Mouse (Mus musculus): Measurements from ENCODE around the gene Magea4. TPM values are rescaled to one million over a fixed set of nuclear protein-coding genes. Genes with fewer than 3 reads are reported as not detected.

Gene Magea4
- not detected in 2 replicates for total RNA-seq (2014; rRNA removed)
- polyA plus RNA-seq (2015; fragmentation: Nextera tagmentation; extraction: Ambion mirVana) = not detected in 2 replicates

DNA sequence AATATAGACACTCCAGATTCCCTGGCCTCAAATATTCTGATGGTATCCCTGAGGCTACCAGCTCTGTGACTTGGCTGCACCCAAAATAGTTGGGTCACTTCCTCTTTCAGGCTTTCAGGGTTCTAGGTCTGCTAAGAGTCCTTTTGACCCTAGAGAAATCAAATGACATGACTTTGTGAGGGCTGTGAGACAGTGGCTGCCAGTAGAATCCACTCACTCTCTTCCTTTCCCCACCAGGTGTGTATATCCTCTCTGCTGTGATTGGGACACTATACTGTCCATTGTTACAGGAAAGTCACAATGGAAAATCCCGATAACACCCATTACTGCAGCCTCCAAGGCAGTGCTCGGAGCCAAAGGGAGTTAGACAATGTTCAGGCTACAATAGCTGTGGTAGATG lies at the start of gene Magea4:
Magea4 (plus strand) TSS at position 301 of the 400 bp plus-strand sequence.
- ATAC-seq = no peak
- H3K9ac ChIP-seq = no peak within 1 kb of the TSS
- H3K36me3 ChIP-seq (ENCODE audit: insufficient read depth) = no peaks in the 10 kb centered on the region
- H3K4me1 ChIP-seq (ENCODE audit: insufficient read depth) = no peaks in the 10 kb centered on the region
- no peak within 1 kb of the TSS for H3K4me3 ChIP-seq (ENCODE audit: low read depth, low read length)
- no peaks in the 10 kb centered on the region for H3K27me3 ChIP-seq (ENCODE audit: insufficient read depth, low read length)
- no peak for TF ChIP-seq CTCF (IDR thresholded peaks at IDR 0.05; ENCODE audit: low read depth)
- no peak within 1 kb of the TSS for H3K4me2 ChIP-seq (ENCODE audit: low read depth)
- no peaks in the 10 kb centered on the region for H3K9me3 ChIP-seq (ENCODE audit: low read length)
- no peak within 1 kb of the TSS for H3K27ac ChIP-seq (ENCODE audit: low read depth, low read length)
- WGBS = 70% methylated on average over 2 of the region's 2 CpGs
- DNase-seq = no peak

DNA sequence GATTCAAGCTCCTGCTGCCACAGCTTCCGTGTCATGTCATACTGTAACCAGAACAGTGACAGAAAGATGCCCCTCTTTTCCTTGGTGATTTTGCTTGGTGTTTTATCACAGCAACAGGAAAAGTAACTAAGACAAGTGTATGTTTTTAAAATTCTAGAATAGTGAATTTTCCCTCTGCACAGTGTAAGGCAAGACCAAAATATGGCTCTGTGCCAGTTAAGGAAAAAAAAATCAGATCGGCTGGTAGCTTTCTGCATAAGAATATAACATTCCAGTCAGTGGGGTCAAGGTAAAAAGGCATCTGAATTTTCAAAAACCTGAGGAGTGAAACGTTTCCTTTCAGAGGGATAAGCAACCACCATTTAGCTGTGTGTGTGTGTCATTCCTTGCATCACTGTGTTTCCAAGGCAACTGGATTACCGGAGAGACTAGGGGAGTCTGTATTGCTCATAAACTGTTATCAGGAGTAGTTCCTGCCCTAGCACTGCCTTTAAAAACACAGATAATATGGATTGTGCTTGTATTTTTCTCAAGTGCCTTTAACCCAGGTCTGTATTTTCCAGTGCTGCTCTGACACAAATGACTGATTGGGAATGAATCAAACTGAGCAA lies 18.8 kb upstream of the Magea4 start:
- no peak for TF ChIP-seq CTCF (IDR thresholded peaks at IDR 0.05; ENCODE audit: low read depth)
- ATAC-seq (peak; percentile 92), DNase-seq (peak; percentile 17)
- no peaks in the 10 kb centered on the region for H3K27me3 ChIP-seq (ENCODE audit: insufficient read depth, low read length)
- WGBS = 43% methylated on average over 4 of the region's 4 CpGs
- no peak overlapping the region for H3K27ac ChIP-seq (ENCODE audit: low read depth, low read length)
- no peak overlapping the region for H3K4me3 ChIP-seq (ENCODE audit: low read depth, low read length)
- H3K4me1 ChIP-seq (ENCODE audit: insufficient read depth) = no peaks in the 10 kb centered on the region
- no peak overlapping the region for H3K9ac ChIP-seq
- H3K9me3 ChIP-seq (ENCODE audit: low read length) = no peaks in the 10 kb centered on the region
- no peak overlapping the region for H3K4me2 ChIP-seq (ENCODE audit: low read depth)
- no peaks in the 10 kb centered on the region for H3K36me3 ChIP-seq (ENCODE audit: insufficient read depth)

DNA sequence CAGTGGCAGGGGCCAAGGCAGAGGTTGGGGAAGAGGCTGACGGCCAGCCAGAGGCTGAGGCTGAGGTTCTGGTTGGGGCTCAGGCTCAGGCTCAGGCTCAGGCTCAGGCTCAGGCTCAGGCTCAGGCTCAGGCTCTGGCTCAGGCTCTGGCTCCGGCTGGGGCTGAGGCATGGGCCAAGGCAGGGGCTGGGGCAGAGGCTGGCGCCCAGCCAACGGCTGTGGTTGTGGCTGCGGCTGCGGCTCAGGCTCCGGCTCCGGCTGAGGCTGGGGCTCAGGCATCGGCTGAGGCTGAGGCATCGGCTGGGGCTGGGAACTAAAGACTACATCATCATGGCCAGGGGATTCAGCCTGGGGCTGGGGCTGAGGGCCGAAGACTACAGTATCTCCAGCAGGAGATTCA lies 48.8 kb downstream of the Magea4 start:
- Histone ChIP-seq H3K4me3 (ENCODE audit: low read depth, low read length) (no peak overlapping the region), H3K4me2 (ENCODE audit: low read depth) (no peak overlapping the region), H3K4me1 (ENCODE audit: insufficient read depth) (no peaks in the 10 kb centered on the region), H3K27ac (ENCODE audit: low read depth, low read length) (no peak overlapping the region), H3K36me3 (ENCODE audit: insufficient read depth) (no peaks in the 10 kb centered on the region), H3K27me3 (ENCODE audit: insufficient read depth, low read length) (no peaks in the 10 kb centered on the region), H3K9ac (no peak overlapping the region), H3K9me3 (ENCODE audit: low read length) (no peaks in the 10 kb centered on the region)
- 74% methylated on average over 11 of the region's 11 CpGs for WGBS
- ATAC-seq (no peak), DNase-seq (no peak)
- no peak for TF ChIP-seq CTCF (IDR thresholded peaks at IDR 0.05; ENCODE audit: low read depth)

MicroRNAs within 50 kb of the gene (microRNA counts, 519-probe panel; counts per million panel counts)
- not detected for microRNA mmu-miR-224
- microRNA mmu-miR-452 = not detected

Small RNAs within 50 kb of the gene (microRNA-seq; reads per million reads assigned to microRNA genes)
- gene Mir224 = 28.3 to 42.9 reads per million in 2 experiments
- gene Mir452 = 9.7 to 10.6 reads per million in 2 experiments

Other genes starting within 250 kb of the Magea4 start
- 0.23 and 0.81 TPM in 2 replicates for gene Fate1, start 249.0 kb upstream of the Magea4 start, total RNA-seq (2014; rRNA removed)
- not detected in 2 replicates for gene Fate1, start 249.0 kb upstream of the Magea4 start, polyA plus RNA-seq (2015; fragmentation: Nextera tagmentation; extraction: Ambion mirVana)
- 0.23 and 0.24 TPM in 2 replicates for gene Cnga2, start 230.2 kb upstream of the Magea4 start, total RNA-seq (2014; rRNA removed)
- gene Cnga2, start 230.2 kb upstream of the Magea4 start, polyA plus RNA-seq (2015; fragmentation: Nextera tagmentation; extraction: Ambion mirVana) = 0.06 TPM in 2 replicates
- 0.38 and 0.57 TPM in 2 replicates for gene Gabre, start 52.8 kb downstream of the Magea4 start, total RNA-seq (2014; rRNA removed)
- gene Gabre, start 52.8 kb downstream of the Magea4 start, polyA plus RNA-seq (2015; fragmentation: Nextera tagmentation; extraction: Ambion mirVana) = 0.05 and 0.54 TPM in 2 replicates
- gene Magea10, start 164.8 kb downstream of the Magea4 start, total RNA-seq (2014; rRNA removed) = not detected in 2 replicates
- gene Magea10, start 164.8 kb downstream of the Magea4 start, polyA plus RNA-seq (2015; fragmentation: Nextera tagmentation; extraction: Ambion mirVana) = not detected in 2 replicates

All from forebrain, postnatal 0 days (tissue).